In the genomic region with DNA sequence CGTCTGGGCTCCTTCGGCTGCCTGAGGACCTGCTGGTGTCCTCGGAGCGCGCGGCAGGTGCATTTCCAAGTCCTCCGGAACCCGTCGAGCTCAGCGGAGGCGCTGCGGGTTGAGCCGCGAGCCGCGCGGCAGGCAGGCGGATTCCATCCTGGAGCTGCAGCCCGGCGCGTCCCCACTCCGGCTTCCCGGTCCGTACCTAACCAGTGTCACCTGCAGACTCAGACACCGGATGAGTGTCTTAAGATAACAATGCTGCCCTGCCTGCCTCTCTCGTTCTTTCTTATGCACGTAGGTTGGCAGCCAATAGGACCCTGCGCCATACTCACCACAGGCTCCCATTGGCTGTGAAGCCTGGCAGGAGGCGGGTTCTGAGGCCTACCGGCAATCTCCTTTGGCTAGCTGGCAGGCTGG, we compare ENCODE assay signal across 8 mouse cellular contexts. TPM values are rescaled to one million over a fixed set of nuclear protein-coding genes. Genes with fewer than 3 reads are reported as not detected.
DNase-seq lines count a peak whose midpoint lies in the region; ATAC-seq and TF ChIP-seq lines count a peak whose summit lies in the region.

A gene (minus strand): TSS at position 276 of the 411 bp plus-strand sequence.

- H3K4me2 ChIP-seq in forebrain, embryonic 14.5 days (ENCODE audit: low read length): peak within 1 kb of the TSS; percentile 94
- H3K4me2 ChIP-seq in heart, embryonic 16.5 days (ENCODE audit: low read depth, low read length): peak within 1 kb of the TSS; percentile 77
- H3K4me2 ChIP-seq in limb, embryonic 15.5 days: peak within 1 kb of the TSS; percentile 86
- H3K4me2 ChIP-seq in midbrain, postnatal 0 days (ENCODE audit: low read depth, low read length, poor library complexity, severe bottlenecking): peak within 1 kb of the TSS; percentile 79

- peak within 1 kb of the TSS; percentile 71; the same call in 1 of the 2 replicates for H3K27ac ChIP-seq in forebrain, embryonic 14.5 days (ENCODE audit: low read depth, low read length)
- H3K27ac ChIP-seq in heart, embryonic 16.5 days (ENCODE audit: low read length): no peak within 1 kb of the TSS
- H3K27ac ChIP-seq in limb, embryonic 15.5 days: no peak within 1 kb of the TSS
- H3K27ac ChIP-seq in midbrain, postnatal 0 days (ENCODE audit: low read depth, low read length): peak within 1 kb of the TSS; percentile 80

- TF ChIP-seq CTCF in E14TG2a.4 (conservative IDR thresholded peaks at IDR 0.05; ENCODE audit: low read length): no peak
- TF ChIP-seq CTCF in midbrain, postnatal 0 days (IDR thresholded peaks at IDR 0.05): no peak

- no peaks in the 10 kb centered on the region for H3K9me3 ChIP-seq in E14TG2a.4 (ENCODE audit: low read length)
- H3K9me3 ChIP-seq in forebrain, embryonic 14.5 days (replicated peaks; ENCODE audit: control insufficient read depth, low read length): no peaks in the 10 kb centered on the region
- H3K9me3 ChIP-seq in heart, embryonic 16.5 days (replicated peaks; ENCODE audit: control insufficient read depth, low read length): no peaks in the 10 kb centered on the region
- no peaks in the 10 kb centered on the region for H3K9me3 ChIP-seq in limb, embryonic 15.5 days
- H3K9me3 ChIP-seq in midbrain, postnatal 0 days (ENCODE audit: low read length): no peaks in the 10 kb centered on the region

- WGBS in forebrain, embryonic 14.5 days: under 1% methylated on average over 30 of the region's 30 CpGs
- WGBS in heart, embryonic 16.5 days: under 1% methylated on average over 30 of the region's 30 CpGs
- WGBS in limb, embryonic 15.5 days: under 1% methylated on average over 30 of the region's 30 CpGs
- under 1% methylated on average over 30 of the region's 30 CpGs for WGBS in midbrain, postnatal 0 days

- peaks cover 10% of the 10 kb centered on the region for H3K4me1 ChIP-seq in E14TG2a.4 (replicated peaks; ENCODE audit: low read depth, low read length)
- H3K4me1 ChIP-seq in forebrain, embryonic 14.5 days (ENCODE audit: control insufficient read depth, insufficient read depth, low read length): peaks cover 3% of the 10 kb centered on the region; the same call in 1 of the 2 replicates
- peaks cover 3% of the 10 kb centered on the region; the same call in 1 of the 2 replicates for H3K4me1 ChIP-seq in heart, embryonic 16.5 days (ENCODE audit: control insufficient read depth, insufficient read depth, low read length)
- H3K4me1 ChIP-seq in limb, embryonic 15.5 days: peaks cover 13% of the 10 kb centered on the region
- peaks cover 18% of the 10 kb centered on the region for H3K4me1 ChIP-seq in midbrain, postnatal 0 days (ENCODE audit: insufficient read depth, low read length)

- H3K9ac ChIP-seq in forebrain, embryonic 14.5 days (ENCODE audit: low read length): peak within 1 kb of the TSS; percentile 77
- H3K9ac ChIP-seq in heart, embryonic 16.5 days (ENCODE audit: low read length): peak within 1 kb of the TSS; percentile 49; the same call in 1 of the 2 replicates
- no peak within 1 kb of the TSS for H3K9ac ChIP-seq in limb, embryonic 15.5 days
- H3K9ac ChIP-seq in midbrain, postnatal 0 days (replicated peaks; ENCODE audit: low read length, poor library complexity, severe bottlenecking): peak within 1 kb of the TSS; percentile 66

- peak; percentile 97 for DNase-seq in forebrain, embryonic 14.5 days (ENCODE audit: low spot score)
- peak; percentile 81 for DNase-seq in kidney, postnatal 10 days
- DNase-seq in midbrain, postnatal 0 days (ENCODE audit: low spot score): peak; percentile 97
- peak; percentile 70 for DNase-seq in testis, postnatal 10 days (ENCODE audit: low spot score)

- peaks cover 49% of the 10 kb centered on the region for H3K27me3 ChIP-seq in E14TG2a.4 (ENCODE audit: insufficient read depth, low read length)
- H3K27me3 ChIP-seq in forebrain, embryonic 14.5 days (replicated peaks; ENCODE audit: control insufficient read depth, insufficient read depth, low read length): no peaks in the 10 kb centered on the region
- H3K27me3 ChIP-seq in heart, embryonic 16.5 days (ENCODE audit: control insufficient read depth, insufficient read depth, low read length): peaks cover 51% of the 10 kb centered on the region
- H3K27me3 ChIP-seq in limb, embryonic 15.5 days: peaks cover 48% of the 10 kb centered on the region
- no peaks in the 10 kb centered on the region for H3K27me3 ChIP-seq in midbrain, postnatal 0 days (ENCODE audit: insufficient read depth, low read length)

- H3K4me3 ChIP-seq in E14TG2a.4 (replicated peaks; ENCODE audit: low read length): peak within 1 kb of the TSS; percentile 79
- H3K4me3 ChIP-seq in forebrain, embryonic 14.5 days (ENCODE audit: low read depth, low read length): peak within 1 kb of the TSS; percentile 72
- H3K4me3 ChIP-seq in heart, embryonic 16.5 days (ENCODE audit: low read length): peak within 1 kb of the TSS; percentile 65
- H3K4me3 ChIP-seq in limb, embryonic 15.5 days: peak within 1 kb of the TSS; percentile 53
- H3K4me3 ChIP-seq in midbrain, postnatal 0 days (ENCODE audit: low read depth, low read length): peak within 1 kb of the TSS; percentile 74

- ATAC-seq in cerebellum, adult (ENCODE audit: insufficient number of reproducible peaks, low FRiP score, low TSS enrichment): peak; percentile 97
- peak; percentile 99 for ATAC-seq in forebrain, embryonic 14.5 days
- ATAC-seq in heart, embryonic 16.5 days (replicated peaks; ENCODE audit: extremely low read depth, insufficient read depth, low FRiP score): peak; percentile 92
- ATAC-seq in limb, embryonic 15.5 days (ENCODE audit: insufficient number of reproducible peaks, low FRiP score, low TSS enrichment, low read depth): peak; percentile 83
- peak; percentile 97 for ATAC-seq in midbrain, postnatal 0 days (ENCODE audit: low FRiP score)

- H3K36me3 ChIP-seq in E14TG2a.4 (ENCODE audit: insufficient read depth, low read length): no peaks in the 10 kb centered on the region
- no peaks in the 10 kb centered on the region for H3K36me3 ChIP-seq in forebrain, embryonic 14.5 days (ENCODE audit: control insufficient read depth, insufficient read depth, low read length)
- no peaks in the 10 kb centered on the region for H3K36me3 ChIP-seq in heart, embryonic 16.5 days (ENCODE audit: control insufficient read depth, insufficient read depth)
- H3K36me3 ChIP-seq in limb, embryonic 15.5 days: no peaks in the 10 kb centered on the region
- no peaks in the 10 kb centered on the region for H3K36me3 ChIP-seq in midbrain, postnatal 0 days (ENCODE audit: insufficient read depth, low read length)

RNA-seq across cellular contexts. Expression of the gene that starts here (rescaled TPM):
- polyA plus RNA-seq in forebrain, embryonic 14.5 days (2014; fragmentation: Nextera tagmentation; extraction: Ambion mirVana): 23.6 and 36.7 TPM in 2 replicates
- 0.22 and 0.32 TPM in 2 replicates for polyA plus RNA-seq in heart, embryonic 16.5 days (2015; fragmentation: Nextera tagmentation; extraction: Ambion mirVana)
- 0.27 and 0.36 TPM in 2 replicates for polyA plus RNA-seq in limb, embryonic 15.5 days (2015; fragmentation: Nextera tagmentation; extraction: Ambion mirVana)
- 55.8 and 67.0 TPM in 2 replicates for total RNA-seq in midbrain, postnatal 0 days (2014; rRNA removed)
- 41.0 and 44.0 TPM in 2 replicates for polyA plus RNA-seq in midbrain, postnatal 0 days (2015; fragmentation: Nextera tagmentation; extraction: Ambion mirVana)

Comparison
In these comparisons a context has a peak if more than half of its experiments do, and no peak if none do; other contexts are left out.
1. RNA of the gene that starts here (polyA plus RNA-seq): 41.0 to 44.0 TPM in midbrain, postnatal 0 days and 23.6 to 36.7 TPM in forebrain, embryonic 14.5 days; 0.27 to 0.36 TPM in limb, embryonic 15.5 days and 0.22 to 0.32 TPM in heart, embryonic 16.5 days; every median in the first group is over 10 times any median in the second.
2. Peak in ATAC-seq, H3K4me3 ChIP-seq, H3K9ac ChIP-seq and H3K4me2 ChIP-seq in heart, embryonic 16.5 days; RNA of the gene not detected or under 1 TPM.
3. Peak in ATAC-seq, H3K4me3 ChIP-seq and H3K4me2 ChIP-seq in limb, embryonic 15.5 days; RNA of the gene not detected or under 1 TPM.
4. H3K27ac ChIP-seq: peak in forebrain, embryonic 14.5 days (single experiment) and midbrain, postnatal 0 days (single experiment); none in heart, embryonic 16.5 days (single experiment) and limb, embryonic 15.5 days (single experiment).
5. Peak in every context shown above with its lines, with median percentiles within 50 percentile points of each other: H3K4me3 ChIP-seq, ATAC-seq, DNase-seq and H3K4me2 ChIP-seq.